Mouse (Mus musculus): ENCODE data around the gene Rab8b. TPM values are rescaled to one million over a fixed set of nuclear protein-coding genes. Genes with fewer than 3 reads are reported as not detected.
"Not testable (repeated sequence)": the region's sequence is repeated elsewhere in the genome, so short reads cannot be mapped to it uniquely, and the experiment has no call there.

The Rab8b gene
- polyA plus RNA-seq, 1 experiment from 2014 or later, result 28.6 TPM

GRCm38 (mm10) chr9:66852592-66852991, 66.9 kb downstream of the Rab8b start:
- Histone ChIP-seq H3K27ac (ENCODE audit: low read length) (no peak overlapping the region), H3K4me1 (ENCODE audit: control insufficient read depth, insufficient read depth, low read length) (0 out of 2 replicates have a peak, but pooled peaks cover 8% of the 10 kb centered on the region), H3K4me2 (ENCODE audit: low read depth, low read length) (no peak overlapping the region), H3K9ac (ENCODE audit: low read length) (no peak overlapping the region), H3K36me3 (ENCODE audit: control insufficient read depth, insufficient read depth, low read length) (no peaks in the 10 kb centered on the region), H3K9me3 (replicated peaks; ENCODE audit: control insufficient read depth, low read length) (no peaks in the 10 kb centered on the region), H3K27me3 (ENCODE audit: control insufficient read depth, insufficient read depth, low read length) (no peaks in the 10 kb centered on the region), H3K4me3 (replicated peaks; ENCODE audit: low read length) (no peak overlapping the region)
- whole genome bisulfite sequencing, result 62% methylated on average over 6 of the region's 6 CpGs
- no peak for ATAC-seq (ENCODE audit: insufficient read depth, low FRiP score)

- Histone ChIP-seq H3K27ac (ENCODE audit: low read length) (no peak overlapping the region), H3K4me1 (ENCODE audit: control insufficient read depth, insufficient read depth, low read length) (0 out of 2 replicates have a peak, but pooled peaks cover 6% of the 10 kb centered on the region), H3K9ac (ENCODE audit: low read length) (no peak overlapping the region), H3K4me3 (replicated peaks; ENCODE audit: low read length) (no peak overlapping the region), H3K4me2 (ENCODE audit: low read depth, low read length) (no peak overlapping the region), H3K27me3 (ENCODE audit: control insufficient read depth, insufficient read depth, low read length) (no peaks in the 10 kb centered on the region), H3K9me3 (replicated peaks; ENCODE audit: control insufficient read depth, low read length) (no peaks in the 10 kb centered on the region), H3K36me3 (ENCODE audit: control insufficient read depth, insufficient read depth, low read length) (0 out of 2 replicates have a peak, but pooled peaks cover 6% of the 10 kb centered on the region)
- WGBS, result 35% methylated on average over 5 of the region's 5 CpGs
- no peak for ATAC-seq (ENCODE audit: insufficient read depth, low FRiP score)
Observed at GRCm38 (mm10) chr9:66850966-66851365, 68.5 kb downstream of the Rab8b start.

- H3K4me2 ChIP-seq (ENCODE audit: low read depth, low read length), result no peak overlapping the region
- no peak overlapping the region for H3K9ac ChIP-seq (ENCODE audit: low read length)
- H3K9me3 ChIP-seq (replicated peaks; ENCODE audit: control insufficient read depth, low read length), result no peaks in the 10 kb centered on the region
- ATAC-seq (ENCODE audit: insufficient read depth, low FRiP score), result no peak
- H3K27me3 ChIP-seq (ENCODE audit: control insufficient read depth, insufficient read depth, low read length), result no peaks in the 10 kb centered on the region
- H3K27ac ChIP-seq (ENCODE audit: low read length), result no peak overlapping the region
- H3K4me3 ChIP-seq (replicated peaks; ENCODE audit: low read length), result no peak overlapping the region
- 0 out of 2 replicates have a peak, but pooled peaks cover 6% of the 10 kb centered on the region for H3K36me3 ChIP-seq (ENCODE audit: control insufficient read depth, insufficient read depth, low read length)
- 83% methylated on average over 5 of the region's 5 CpGs for WGBS
- 0 out of 2 replicates have a peak, but pooled peaks cover 6% of the 10 kb centered on the region for H3K4me1 ChIP-seq (ENCODE audit: control insufficient read depth, insufficient read depth, low read length)
Observed at GRCm38 (mm10) chr9:66846822-66847221, 72.7 kb downstream of the Rab8b start.

DNA sequence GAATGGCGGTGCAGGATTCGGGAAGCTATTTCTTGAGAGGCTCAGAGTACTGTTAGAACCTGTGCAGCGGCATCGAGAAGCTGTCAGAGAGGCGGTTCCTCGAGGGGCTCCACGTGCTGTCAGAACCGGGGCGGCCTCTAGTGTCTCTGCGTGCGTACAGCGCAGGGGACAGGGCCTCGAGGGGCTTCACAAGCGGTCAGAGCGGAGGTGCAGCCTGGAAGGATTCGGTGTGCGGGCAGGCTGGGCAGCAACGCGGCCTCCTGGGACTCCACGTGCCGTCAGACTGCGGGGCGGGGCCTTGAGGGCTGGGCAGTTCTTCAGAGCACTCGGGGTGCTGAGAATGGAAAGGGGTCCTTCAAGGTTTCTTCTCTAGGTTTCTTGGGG, 84.4 kb downstream of the Rab8b start:
- no peak overlapping the region for H3K27ac ChIP-seq (ENCODE audit: low read length)
- peak overlapping the region; percentile 100 for H3K4me2 ChIP-seq (ENCODE audit: low read depth, low read length)
- WGBS, result under 1% methylated on average over 24 of the region's 24 CpGs
- H3K4me1 ChIP-seq (ENCODE audit: control insufficient read depth, insufficient read depth, low read length), result 0 out of 2 replicates have a peak, but pooled peaks cover 6% of the 10 kb centered on the region
- peak; percentile 48 for ATAC-seq (ENCODE audit: insufficient read depth, low FRiP score)
- H3K9me3 ChIP-seq (replicated peaks; ENCODE audit: control insufficient read depth, low read length), result no peaks in the 10 kb centered on the region
- peak overlapping the region; percentile 73 for H3K9ac ChIP-seq (ENCODE audit: low read length)
- no peaks in the 10 kb centered on the region for H3K36me3 ChIP-seq (ENCODE audit: control insufficient read depth, insufficient read depth, low read length)
- no peaks in the 10 kb centered on the region for H3K27me3 ChIP-seq (ENCODE audit: control insufficient read depth, insufficient read depth, low read length)
- peak overlapping the region; percentile 77 for H3K4me3 ChIP-seq (replicated peaks; ENCODE audit: low read length)

GRCm38 (mm10) chr9:66834318-66835096, 85.0 kb downstream of the Rab8b start, which contains the start of gene Aph1c:
Gene Aph1c (minus strand): TSS chr9:66834726.
- ATAC-seq (ENCODE audit: insufficient read depth, low FRiP score), result peak; percentile 100
- H3K9me3 ChIP-seq (replicated peaks; ENCODE audit: control insufficient read depth, low read length), result no peaks in the 10 kb centered on the region
- WGBS, result under 1% methylated on average over 58 of the region's 58 CpGs
- H3K9ac ChIP-seq (ENCODE audit: low read length), result peak within 1 kb of the TSS; percentile 73
- H3K27ac ChIP-seq (ENCODE audit: low read length), result no peak within 1 kb of the TSS
- H3K4me1 ChIP-seq (ENCODE audit: control insufficient read depth, insufficient read depth, low read length), result 0 out of 2 replicates have a peak, but pooled peaks cover 6% of the 10 kb centered on the region
- H3K27me3 ChIP-seq (ENCODE audit: control insufficient read depth, insufficient read depth, low read length), result no peaks in the 10 kb centered on the region
- H3K36me3 ChIP-seq (ENCODE audit: control insufficient read depth, insufficient read depth, low read length), result no peaks in the 10 kb centered on the region
- H3K4me2 ChIP-seq (ENCODE audit: low read depth, low read length), result peak within 1 kb of the TSS; percentile 100
- H3K4me3 ChIP-seq (replicated peaks; ENCODE audit: low read length), result peak within 1 kb of the TSS; percentile 77

DNA sequence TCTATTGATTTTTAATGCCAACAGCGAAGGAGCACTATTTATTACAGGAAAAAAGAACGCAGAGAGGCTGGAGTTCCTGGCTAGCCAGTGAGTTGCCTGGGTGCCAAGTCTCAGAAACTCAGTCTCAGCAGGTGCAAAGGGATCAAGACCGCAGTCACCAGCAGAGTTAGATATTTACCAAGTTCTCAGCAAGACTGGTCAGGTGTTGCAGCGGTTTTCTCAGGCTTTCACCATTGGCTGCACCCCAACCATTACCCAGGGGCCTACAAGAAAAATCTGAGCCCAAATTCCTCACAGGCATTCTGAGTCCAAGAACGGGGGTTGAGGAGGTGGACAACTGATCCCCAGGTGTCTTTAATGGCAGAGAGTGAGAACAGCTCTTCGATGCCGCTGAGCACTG, 85.6 kb downstream of the Rab8b start:
- Histone ChIP-seq H3K27me3 (ENCODE audit: control insufficient read depth, insufficient read depth, low read length) (no peaks in the 10 kb centered on the region), H3K36me3 (ENCODE audit: control insufficient read depth, insufficient read depth, low read length) (no peaks in the 10 kb centered on the region), H3K4me1 (ENCODE audit: control insufficient read depth, insufficient read depth, low read length) (0 out of 2 replicates have a peak, but pooled peaks cover 6% of the 10 kb centered on the region), H3K4me3 (replicated peaks; ENCODE audit: low read length) (peak overlapping the region; percentile 77), H3K27ac (ENCODE audit: low read length) (no peak overlapping the region), H3K4me2 (ENCODE audit: low read depth, low read length) (peak overlapping the region; percentile 70), H3K9me3 (replicated peaks; ENCODE audit: control insufficient read depth, low read length) (no peaks in the 10 kb centered on the region), H3K9ac (ENCODE audit: low read length) (peak overlapping the region; percentile 59)
- ATAC-seq (ENCODE audit: insufficient read depth, low FRiP score), result no peak
- WGBS, result 21% methylated on average over 7 of the region's 7 CpGs

DNA sequence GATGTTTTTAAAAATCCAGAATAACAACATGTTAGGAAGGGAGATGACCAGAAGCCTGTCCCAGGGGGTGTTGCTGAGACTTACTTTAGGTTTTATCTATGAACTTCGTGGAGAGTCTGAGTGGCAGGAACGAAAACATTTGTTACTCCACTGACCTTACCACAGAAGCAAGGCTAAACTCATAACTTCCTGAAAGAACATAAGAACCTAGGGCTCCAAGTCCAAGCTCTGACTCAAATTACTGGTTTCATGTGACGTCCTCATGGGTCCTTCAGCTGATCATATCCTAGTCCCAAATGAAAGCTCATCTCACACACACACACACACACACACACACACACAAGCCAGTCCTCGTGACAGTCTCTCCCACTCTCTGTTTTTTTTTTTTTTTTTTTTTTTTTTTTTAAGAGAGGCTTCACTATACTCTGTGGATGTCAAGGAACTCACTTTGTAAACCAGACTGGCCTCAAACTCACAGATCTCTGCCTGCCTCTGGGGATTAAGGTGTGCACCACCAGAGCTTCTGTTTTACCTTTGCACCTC, 87.0 kb downstream of the Rab8b start:
- 0 out of 2 replicates have a peak, but pooled peaks cover 6% of the 10 kb centered on the region for H3K4me1 ChIP-seq (ENCODE audit: control insufficient read depth, insufficient read depth, low read length)
- H3K27ac ChIP-seq (ENCODE audit: low read length), result no peak overlapping the region
- H3K9me3 ChIP-seq (replicated peaks; ENCODE audit: control insufficient read depth, low read length), result no peaks in the 10 kb centered on the region
- H3K27me3 ChIP-seq (ENCODE audit: control insufficient read depth, insufficient read depth, low read length), result no peaks in the 10 kb centered on the region
- no peak overlapping the region for H3K4me2 ChIP-seq (ENCODE audit: low read depth, low read length)
- WGBS, result 38% methylated on average over 4 of the region's 4 CpGs
- no peak overlapping the region for H3K9ac ChIP-seq (ENCODE audit: low read length)
- H3K36me3 ChIP-seq (ENCODE audit: control insufficient read depth, insufficient read depth, low read length), result no peaks in the 10 kb centered on the region
- no peak overlapping the region for H3K4me3 ChIP-seq (replicated peaks; ENCODE audit: low read length)
- ATAC-seq (ENCODE audit: insufficient read depth, low FRiP score), result no peak

- ATAC-seq (ENCODE audit: insufficient read depth, low FRiP score), result no peak
- Histone ChIP-seq H3K4me1 (ENCODE audit: control insufficient read depth, insufficient read depth, low read length) (no peaks in the 10 kb centered on the region), H3K9ac (ENCODE audit: low read length) (no peak overlapping the region), H3K4me2 (ENCODE audit: low read depth, low read length) (no peak overlapping the region), H3K36me3 (ENCODE audit: control insufficient read depth, insufficient read depth, low read length) (no peaks in the 10 kb centered on the region), H3K27ac (ENCODE audit: low read length) (no peak overlapping the region), H3K27me3 (ENCODE audit: control insufficient read depth, insufficient read depth, low read length) (no peaks in the 10 kb centered on the region), H3K4me3 (replicated peaks; ENCODE audit: low read length) (no peak overlapping the region), H3K9me3 (replicated peaks; ENCODE audit: control insufficient read depth, low read length) (no peaks in the 10 kb centered on the region)
- WGBS, result 26% methylated on average over 1 of the region's 1 CpGs
Observed at GRCm38 (mm10) chr9:66825990-66826389, 93.5 kb downstream of the Rab8b start.

- not testable (repeated sequence) for H3K9ac ChIP-seq (ENCODE audit: low read length); H3K27me3 ChIP-seq (ENCODE audit: control insufficient read depth, insufficient read depth, low read length); H3K27ac ChIP-seq (ENCODE audit: low read length); H3K4me3 ChIP-seq (replicated peaks; ENCODE audit: low read length); ATAC-seq (ENCODE audit: insufficient read depth, low FRiP score); H3K36me3 ChIP-seq (ENCODE audit: control insufficient read depth, insufficient read depth, low read length); H3K9me3 ChIP-seq (replicated peaks; ENCODE audit: control insufficient read depth, low read length); H3K4me2 ChIP-seq (ENCODE audit: low read depth, low read length); H3K4me1 ChIP-seq (ENCODE audit: control insufficient read depth, insufficient read depth, low read length)
- no CpG with 5 or more reads among the region's 5 CpGs for WGBS
Observed at GRCm38 (mm10) chr9:66822255-66822654, 97.2 kb downstream of the Rab8b start.
